Mouse (Mus musculus): Measurements from ENCODE around the gene March10.

GRCm38 (mm10) chr11:105363598-105364385 is 92.7 kb downstream of the March10 start:
- TF ChIP-seq CTCF (IDR thresholded peaks at IDR 0.05; ENCODE audit: low read depth) (no peak), EP300 (optimal IDR thresholded peaks at IDR 0.05) (no peak)

Data from stomach, postnatal 0 days (tissue).